ENCODE assay signal across 8 mouse cellular contexts in the genomic region with DNA sequence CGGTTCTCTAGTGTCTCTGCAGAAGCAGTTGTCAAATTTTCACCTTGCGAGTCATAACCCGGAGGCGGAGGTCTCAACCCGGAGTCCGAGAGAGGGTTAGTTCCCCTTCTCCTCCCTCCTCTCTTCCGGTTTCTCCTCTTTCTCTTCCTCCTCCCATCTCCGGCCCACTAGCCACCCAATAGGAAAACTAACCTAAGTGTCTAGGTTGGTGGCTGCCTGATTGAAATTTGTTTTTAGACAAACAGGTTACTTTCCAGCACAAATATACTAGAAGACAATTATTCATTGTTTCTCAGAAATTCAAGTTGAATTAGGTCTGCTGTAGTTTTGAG. TPM values are rescaled to one million over a fixed set of nuclear protein-coding genes. Genes with fewer than 3 reads are reported as not detected.
DNase-seq lines count a peak whose midpoint lies in the region; ATAC-seq and TF ChIP-seq lines count a peak whose summit lies in the region.

No protein-coding gene starts in this region.

- no peaks in the 10 kb centered on the region for H3K27me3 ChIP-seq in kidney, adult 2 months (replicated peaks; ENCODE audit: control insufficient read depth, insufficient read depth, low read length)
- H3K27me3 ChIP-seq in embryonic facial prominence, embryonic 12.5 days = no peaks in the 10 kb centered on the region
- H3K27me3 ChIP-seq in hindbrain, embryonic 16.5 days (replicated peaks; ENCODE audit: control insufficient read depth, insufficient read depth, low read length) = no peaks in the 10 kb centered on the region
- H3K27me3 ChIP-seq in midbrain, embryonic 14.5 days (ENCODE audit: control insufficient read depth, insufficient read depth, low read length) = no peaks in the 10 kb centered on the region

- no peak overlapping the region for H3K27ac ChIP-seq in kidney, adult 2 months (ENCODE audit: insufficient read depth, low read depth, low read length)
- H3K27ac ChIP-seq in embryonic facial prominence, embryonic 12.5 days = no peak overlapping the region
- no peak overlapping the region for H3K27ac ChIP-seq in hindbrain, embryonic 16.5 days (ENCODE audit: low read depth, low read length)
- no peak overlapping the region for H3K27ac ChIP-seq in midbrain, embryonic 14.5 days (replicated peaks; ENCODE audit: low read depth, low read length)

- no peak for DNase-seq in kidney, adult 2 months
- no peak for DNase-seq in kidney, postnatal 4 days
- DNase-seq in midbrain, embryonic 14.5 days = no peak
- DNase-seq in cerebellum, postnatal 36 days = no peak
- DNase-seq in gastrocnemius, adult 18-20 months (ENCODE audit: low spot score) = no peak
- DNase-seq in thymus, postnatal 14 days = no peak

- TF ChIP-seq CTCF in kidney, adult 2 months (conservative IDR thresholded peaks at IDR 0.05; ENCODE audit: insufficient read depth, insufficient read length, low read depth, low read length) = no peak

- WGBS in kidney, adult 2 months = 2% methylated on average over 8 of the region's 8 CpGs
- WGBS in embryonic facial prominence, embryonic 12.5 days = 3% methylated on average over 8 of the region's 8 CpGs
- WGBS in hindbrain, embryonic 16.5 days = 1% methylated on average over 8 of the region's 8 CpGs
- 1% methylated on average over 8 of the region's 8 CpGs for WGBS in midbrain, embryonic 14.5 days

- no peaks in the 10 kb centered on the region for H3K36me3 ChIP-seq in kidney, adult 2 months (ENCODE audit: control insufficient read depth, insufficient read depth, low read length)
- H3K36me3 ChIP-seq in embryonic facial prominence, embryonic 12.5 days = no peaks in the 10 kb centered on the region
- no peaks in the 10 kb centered on the region for H3K36me3 ChIP-seq in hindbrain, embryonic 16.5 days (ENCODE audit: control insufficient read depth, insufficient read depth, low read length)
- H3K36me3 ChIP-seq in midbrain, embryonic 14.5 days (ENCODE audit: control insufficient read depth, insufficient read depth, low read length) = no peaks in the 10 kb centered on the region

- H3K9me3 ChIP-seq in embryonic facial prominence, embryonic 12.5 days = no peaks in the 10 kb centered on the region
- no peaks in the 10 kb centered on the region for H3K9me3 ChIP-seq in hindbrain, embryonic 16.5 days (ENCODE audit: control insufficient read depth, low read length)
- no peaks in the 10 kb centered on the region for H3K9me3 ChIP-seq in midbrain, embryonic 14.5 days (ENCODE audit: control insufficient read depth, low read length)

- H3K4me1 ChIP-seq in kidney, adult 2 months (ENCODE audit: control insufficient read depth, insufficient read depth, low read length) = no peaks in the 10 kb centered on the region
- H3K4me1 ChIP-seq in embryonic facial prominence, embryonic 12.5 days = 0 out of 2 replicates have a peak, but pooled peaks cover 3% of the 10 kb centered on the region
- peaks cover 4% of the 10 kb centered on the region for H3K4me1 ChIP-seq in hindbrain, embryonic 16.5 days (ENCODE audit: control insufficient read depth, insufficient read depth, low read depth, low read length)
- H3K4me1 ChIP-seq in midbrain, embryonic 14.5 days (ENCODE audit: control insufficient read depth, insufficient read depth, low read length) = no peaks in the 10 kb centered on the region

- peak overlapping the region; percentile 35; the same call in 1 of the 2 replicates for H3K4me3 ChIP-seq in kidney, adult 2 months (ENCODE audit: insufficient read depth, low read depth, low read length)
- H3K4me3 ChIP-seq in embryonic facial prominence, embryonic 12.5 days = peak overlapping the region; percentile 41
- H3K4me3 ChIP-seq in hindbrain, embryonic 16.5 days (ENCODE audit: low read length) = peak overlapping the region; percentile 50
- peak overlapping the region; percentile 37 for H3K4me3 ChIP-seq in midbrain, embryonic 14.5 days (replicated peaks; ENCODE audit: low read depth, low read length)

- no peak for TF ChIP-seq POLR2A in kidney, adult 2 months (IDR thresholded peaks at IDR 0.05; ENCODE audit: low read depth, low read length)

- H3K9ac ChIP-seq in embryonic facial prominence, embryonic 12.5 days = no peak overlapping the region
- peak overlapping the region; percentile 55 for H3K9ac ChIP-seq in hindbrain, embryonic 16.5 days (ENCODE audit: low read depth, low read length)
- peak overlapping the region; percentile 46; the same call in 1 of the 2 replicates for H3K9ac ChIP-seq in midbrain, embryonic 14.5 days (replicated peaks; ENCODE audit: low read length)

- no peak for ATAC-seq in embryonic facial prominence, embryonic 12.5 days (ENCODE audit: insufficient number of reproducible peaks, insufficient read depth, low FRiP score, low TSS enrichment)
- no peak for ATAC-seq in hindbrain, embryonic 16.5 days
- no peak; the same call in 1 of the 2 replicates for ATAC-seq in midbrain, embryonic 14.5 days (ENCODE audit: low FRiP score, low TSS enrichment)

- peak overlapping the region; percentile 64 for H3K4me2 ChIP-seq in embryonic facial prominence, embryonic 12.5 days (replicated peaks)
- H3K4me2 ChIP-seq in hindbrain, embryonic 16.5 days (ENCODE audit: low read length) = peak overlapping the region; percentile 90
- H3K4me2 ChIP-seq in midbrain, embryonic 14.5 days (ENCODE audit: low read length) = peak overlapping the region; percentile 73

RNA-seq across cellular contexts. Expression of gene Dydc1, which starts 0.2 kb away (rescaled TPM):
- polyA plus RNA-seq in kidney, adult 2 months (2012; rRNA removed) = not detected in 2 replicates
- not detected in 2 replicates for polyA plus RNA-seq in embryonic facial prominence, embryonic 12.5 days (2016; fragmentation: Nextera tagmentation; extraction: Ambion mirVana)
- 0.26 TPM in 2 replicates for polyA plus RNA-seq in hindbrain, embryonic 16.5 days (2015; fragmentation: Nextera tagmentation; extraction: Ambion mirVana)
- polyA plus RNA-seq in midbrain, embryonic 14.5 days (2014; fragmentation: Nextera tagmentation; extraction: Ambion mirVana) = not detected in 2 replicates
- not detected for total RNA-seq in gastrocnemius, adult 18-20 months (2021)

RNA-seq across cellular contexts. Expression of gene Dydc2, which starts 3.9 kb away (rescaled TPM):
- not detected in 2 replicates for polyA plus RNA-seq in kidney, adult 2 months (2012; rRNA removed)
- 0.20 TPM in 1 of 2 replicates, not detected in the other for polyA plus RNA-seq in embryonic facial prominence, embryonic 12.5 days (2016; fragmentation: Nextera tagmentation; extraction: Ambion mirVana)
- 1.4 and 1.5 TPM in 2 replicates for polyA plus RNA-seq in hindbrain, embryonic 16.5 days (2015; fragmentation: Nextera tagmentation; extraction: Ambion mirVana)
- 0.28 and 1.3 TPM in 2 replicates for polyA plus RNA-seq in midbrain, embryonic 14.5 days (2014; fragmentation: Nextera tagmentation; extraction: Ambion mirVana)
- total RNA-seq in gastrocnemius, adult 18-20 months (2021) = not detected

RNA-seq across cellular contexts. Expression of gene Mat1a, which starts 31.9 kb away (rescaled TPM):
- polyA plus RNA-seq in kidney, adult 2 months (2012; rRNA removed) = 0.03 and 0.05 TPM in 2 replicates
- polyA plus RNA-seq in embryonic facial prominence, embryonic 12.5 days (2016; fragmentation: Nextera tagmentation; extraction: Ambion mirVana) = not detected in 2 replicates
- polyA plus RNA-seq in hindbrain, embryonic 16.5 days (2015; fragmentation: Nextera tagmentation; extraction: Ambion mirVana) = not detected in 2 replicates
- not detected in 2 replicates for polyA plus RNA-seq in midbrain, embryonic 14.5 days (2014; fragmentation: Nextera tagmentation; extraction: Ambion mirVana)
- under 1 TPM in 1 of 2 experiments, not detected in 1; 0.90 TPM for total RNA-seq in gastrocnemius, adult 18-20 months (2021)

RNA-seq across cellular contexts. Expression of gene Sftpa1, which starts 58.7 kb away (rescaled TPM):
- polyA plus RNA-seq in kidney, adult 2 months (2012; rRNA removed) = not detected in 2 replicates
- polyA plus RNA-seq in embryonic facial prominence, embryonic 12.5 days (2016; fragmentation: Nextera tagmentation; extraction: Ambion mirVana) = not detected in 2 replicates
- polyA plus RNA-seq in hindbrain, embryonic 16.5 days (2015; fragmentation: Nextera tagmentation; extraction: Ambion mirVana) = not detected in 2 replicates
- polyA plus RNA-seq in midbrain, embryonic 14.5 days (2014; fragmentation: Nextera tagmentation; extraction: Ambion mirVana) = not detected in 2 replicates
- not detected for total RNA-seq in gastrocnemius, adult 18-20 months (2021)

RNA-seq across cellular contexts. Expression of gene Fam213a, which starts 59.3 kb away (rescaled TPM):
- polyA plus RNA-seq in kidney, adult 2 months (2012; rRNA removed) = 68.2 and 80.8 TPM in 2 replicates
- polyA plus RNA-seq in embryonic facial prominence, embryonic 12.5 days (2016; fragmentation: Nextera tagmentation; extraction: Ambion mirVana) = 57.1 and 57.7 TPM in 2 replicates
- polyA plus RNA-seq in hindbrain, embryonic 16.5 days (2015; fragmentation: Nextera tagmentation; extraction: Ambion mirVana) = 110 and 123 TPM in 2 replicates
- 70.4 and 80.1 TPM in 2 replicates for polyA plus RNA-seq in midbrain, embryonic 14.5 days (2014; fragmentation: Nextera tagmentation; extraction: Ambion mirVana)
- 10 to 100 TPM; 31.6 to 31.9 TPM for total RNA-seq in gastrocnemius, adult 18-20 months (2021)
